Mouse (Mus musculus) left cerebral cortex, postnatal 10 days (tissue): Measurements from ENCODE around the gene Gm5157. TPM values are rescaled to one million over a fixed set of nuclear protein-coding genes. Genes with fewer than 3 reads are reported as not detected.
"Not testable (repeated sequence)": the region's sequence is repeated elsewhere in the genome, so short reads cannot be mapped to it uniquely, and the experiment has no call there.

Experiments
- DNase-seq, 2 experiments: peaks; one replicate each; pipeline ENCODE4 v3.0.0; 2021 to 2022; ENCODE audit warnings: low spot score in 2 of 2, mixed read lengths in 1 of 2; ENCODE audit errors: extremely low spot score in 1 of 2
- intact Hi-C: fragments of 180-260 bp; cut with DNase I; formaldehyde crosslinking; loops from one replicate; pipeline ENCODE4 v1.15.1; 2025
- total RNA-seq, 2 experiments: library from RNA; stranded (reverse); gene quantifications; 2 replicates each; pipeline ENCODE4 v1.2.3; 2021

Gm5157 gene
- total RNA-seq, result not detected

DNA sequence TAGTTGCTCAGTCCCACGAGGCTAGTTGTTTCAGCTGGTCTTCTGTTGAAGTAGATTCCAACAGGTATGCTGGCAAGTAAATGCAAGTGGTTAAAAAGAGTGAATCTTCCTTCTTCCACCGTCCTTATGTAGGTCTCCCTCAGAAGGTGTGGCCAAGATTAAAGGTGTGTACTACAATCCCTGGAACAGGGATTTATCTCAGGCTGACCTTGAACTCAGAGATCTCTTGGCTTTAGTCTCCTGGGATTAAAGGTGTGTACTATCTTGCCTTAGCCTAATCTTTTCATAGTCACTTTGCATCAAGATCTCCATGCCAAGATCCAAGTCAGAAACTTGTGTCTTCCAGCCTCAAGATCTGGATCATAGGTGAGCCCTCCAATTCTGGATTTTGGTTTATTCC, at the start of gene Gm5157:
TSS of gene Gm5157 (minus strand) at position 101 of the 400 bp plus-strand sequence.
- intact Hi-C loops, DNase-seq: not testable (repeated sequence)

DNA sequence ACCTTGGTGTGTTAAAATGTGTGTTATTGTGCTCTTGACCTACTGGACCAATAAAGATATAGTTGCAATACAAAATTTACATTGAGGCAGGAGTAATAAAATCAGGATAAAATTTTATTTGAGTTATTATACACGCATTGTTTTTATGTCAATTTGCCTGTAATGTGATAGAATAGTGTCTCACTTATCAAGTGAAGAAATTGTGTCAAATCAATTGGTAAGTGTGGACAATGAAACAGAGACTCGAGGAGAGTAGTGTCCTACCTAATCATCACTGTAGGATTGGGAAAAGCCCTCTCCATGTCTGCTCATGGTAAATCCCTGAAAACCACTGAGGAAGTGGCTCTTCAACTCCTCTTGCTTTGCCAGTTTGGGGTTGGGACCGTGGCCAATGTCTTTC, 28.3 kb downstream of the Gm5157 start, which contains the start of gene Vmn1r123:
TSS of gene Vmn1r123 (plus strand) at position 301 of the 400 bp plus-strand sequence.
- DNase-seq, intact Hi-C loops: not testable (repeated sequence)

Other genes starting within 250 kb of the Gm5157 start
- gene Vmn1r119, start 178.0 kb downstream of the Gm5157 start, total RNA-seq, result not detected
- not detected for gene Vmn1r120, start 136.6 kb downstream of the Gm5157 start, total RNA-seq
- not detected for gene Vmn1r121, start 91.9 kb downstream of the Gm5157 start, total RNA-seq
- gene Vmn1r122, start 56.3 kb downstream of the Gm5157 start, total RNA-seq, result not detected
- gene Vmn1r123, start 28.2 kb downstream of the Gm5157 start, total RNA-seq, result not detected
- gene Vmn1r124, start 70.2 kb upstream of the Gm5157 start, total RNA-seq, result not detected
- not detected for gene Vmn1r125, start 81.8 kb upstream of the Gm5157 start, total RNA-seq
- gene Vmn1r126, start 111.0 kb upstream of the Gm5157 start, total RNA-seq, result not detected
- not detected for gene Vmn1r127, start 129.4 kb upstream of the Gm5157 start, total RNA-seq
- not detected for gene Vmn1r128, start 158.9 kb upstream of the Gm5157 start, total RNA-seq
- gene Vmn1r129, start 170.9 kb upstream of the Gm5157 start, total RNA-seq, result not detected
- not detected for gene Gm6882, start 242.3 kb upstream of the Gm5157 start, total RNA-seq